Mouse (Mus musculus): ENCODE measurements around the gene Nup210l. TPM values are rescaled to one million over a fixed set of nuclear protein-coding genes. Genes with fewer than 3 reads are reported as not detected.
A peak's percentile ranks its signal among the peaks of the same experiment; 100 is the strongest.
"Not testable (repeated sequence)": the region's sequence is repeated elsewhere in the genome, so short reads cannot be mapped to it uniquely, and the experiment has no call there.

Nup210l gene
- total RNA-seq, 1 experiment from 2014 or later, result 0.37 TPM

GRCm38 (mm10) chr3:90224331-90224730 is 120.4 kb downstream of the Nup210l start:
- DNase-seq, result no peak

- no peak for DNase-seq
These were observed 127.1 kb downstream of the Nup210l start for GRCm38 (mm10) chr3:90231075-90231474.

GRCm38 (mm10) chr3:90231507-90232333 is 127.8 kb downstream of the Nup210l start, which contains the start of gene Jtb:
Gene Jtb (plus strand): TSS chr3:90231597.
- DNase-seq, result peak; percentile 96

- no peak for DNase-seq
These were observed 137.3 kb downstream of the Nup210l start for GRCm38 (mm10) chr3:90241251-90241650.

DNA sequence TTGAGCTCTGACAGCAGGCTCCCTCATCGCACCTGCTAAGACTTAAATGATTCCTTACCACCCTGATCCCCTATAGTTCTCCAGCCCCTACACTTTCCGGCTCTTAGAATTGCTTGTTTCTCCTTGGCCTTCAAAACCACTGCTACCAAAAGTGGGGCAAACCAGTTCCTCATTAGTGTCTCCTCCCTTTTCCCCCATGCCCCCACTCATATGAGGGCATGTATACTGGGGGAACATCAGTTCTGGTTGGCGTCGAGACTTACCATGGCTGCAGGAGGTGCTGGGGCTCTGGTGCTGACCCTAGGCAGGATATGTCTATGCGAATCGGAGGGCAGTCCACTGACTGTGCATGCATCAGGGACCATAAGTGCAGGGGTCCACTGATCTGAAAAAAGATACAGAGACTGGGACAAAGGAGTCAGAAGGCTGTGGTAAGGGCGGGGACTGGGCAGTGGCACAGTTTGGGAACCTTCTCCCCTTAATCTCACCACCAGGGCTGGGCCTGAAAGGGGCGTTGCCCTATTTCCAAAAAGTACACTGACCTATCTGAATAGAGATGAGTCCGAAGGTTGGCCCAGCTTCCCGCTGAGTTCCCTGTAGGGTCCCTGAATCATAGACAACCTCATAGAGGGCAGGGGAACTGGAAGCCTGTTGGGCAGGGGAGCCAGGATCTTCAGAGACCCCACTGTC is 137.9 kb downstream of the Nup210l start:
- no peak for DNase-seq

- peak; percentile 66 for DNase-seq
These were observed 139.2 kb downstream of the Nup210l start, which contains the start of gene Creb3l4 for GRCm38 (mm10) chr3:90242984-90243775. Gene Creb3l4 (minus strand): TSS chr3:90243512.

DNA sequence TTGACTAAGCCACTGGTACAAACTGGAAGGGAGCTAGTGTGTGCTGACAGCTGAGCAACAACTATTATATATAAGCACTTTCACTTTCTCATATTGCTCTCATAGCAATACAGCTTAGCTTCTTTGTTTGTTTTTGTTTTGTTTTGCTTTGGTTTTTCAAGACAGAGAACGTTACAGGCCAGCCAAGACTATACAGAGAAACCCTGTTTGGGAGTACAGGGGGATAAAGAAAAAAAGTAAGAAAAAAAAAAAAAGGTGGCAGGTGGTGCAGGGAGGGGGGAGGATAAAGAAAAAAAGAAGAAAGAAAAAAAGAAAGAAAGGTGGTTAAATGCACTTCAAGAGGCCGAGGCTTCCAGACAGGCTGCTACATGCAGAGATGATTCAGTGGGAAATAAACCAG is 141.5 kb downstream of the Nup210l start:
- DNase-seq, result no peak

GRCm38 (mm10) chr3:90247630-90247959 is 143.7 kb downstream of the Nup210l start:
- DNase-seq, result no peak

DNA sequence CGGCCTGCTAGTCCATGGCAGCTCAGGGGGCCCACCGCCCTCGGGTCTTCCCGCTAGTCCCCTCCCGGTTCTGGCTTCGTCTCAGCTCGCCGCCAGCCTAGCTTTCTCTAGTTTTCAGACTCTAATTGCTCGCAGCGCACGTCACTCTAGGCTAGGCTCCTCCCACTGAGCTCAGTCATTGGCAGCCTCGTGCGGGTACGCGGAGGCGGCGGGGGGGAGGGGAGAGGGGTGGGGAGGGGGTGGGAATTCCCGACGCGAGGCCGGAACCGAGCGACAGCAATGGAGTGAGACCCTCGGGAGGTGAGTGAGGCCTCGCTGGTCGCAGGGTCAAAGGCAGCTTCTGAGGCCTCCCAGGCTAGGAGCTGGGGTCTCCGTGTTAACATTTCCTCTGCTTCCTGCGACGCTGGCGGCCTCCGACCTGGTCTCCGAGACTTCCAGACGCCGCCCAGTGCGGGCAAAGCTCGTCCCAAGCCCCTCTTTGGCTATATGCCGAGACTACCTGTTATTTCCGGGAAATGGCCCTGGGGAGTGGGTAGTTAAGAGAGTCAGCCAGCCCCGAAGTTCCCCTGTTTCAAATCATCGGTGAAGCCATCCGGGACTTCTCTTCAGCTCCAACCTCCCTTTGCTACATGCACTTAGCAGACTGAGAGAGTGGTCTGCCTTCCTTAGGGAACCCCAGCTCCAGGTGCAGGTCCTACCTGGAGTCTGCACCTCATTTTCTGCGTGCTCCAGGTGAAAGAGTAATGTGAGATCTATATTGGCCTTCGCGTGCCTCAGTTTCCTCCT is 144.2 kb downstream of the Nup210l start, which contains the start of gene Slc39a1:
Gene Slc39a1, plus strand, starts transcription at position 213 of the 786 bp plus-strand sequence.
- DNase-seq, result peak; percentile 95

- DNase-seq, result peak; percentile 65
These were observed 144.8 kb downstream of the Nup210l start for GRCm38 (mm10) chr3:90248746-90249100.

DNA sequence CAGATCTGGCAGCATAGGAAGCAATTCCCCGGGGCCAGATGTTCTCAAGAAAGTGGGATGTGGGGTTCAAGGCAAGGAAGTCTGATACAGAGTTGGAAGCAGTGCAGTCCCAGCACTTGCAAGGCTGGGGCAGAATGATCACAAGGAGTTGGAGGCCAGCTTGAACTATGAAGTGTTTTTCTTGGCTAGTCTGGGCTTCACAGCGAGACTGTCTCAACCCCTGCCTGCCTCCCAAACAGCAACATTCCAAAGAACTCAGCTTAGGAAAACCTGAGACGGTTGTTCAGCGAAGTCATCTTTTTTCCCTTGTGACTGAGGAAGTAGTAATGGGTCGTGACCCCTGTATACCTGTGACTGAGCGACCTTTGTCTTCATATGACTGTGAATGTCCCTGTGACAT is 146.9 kb downstream of the Nup210l start:
- DNase-seq, result no peak

- DNase-seq, result not testable (repeated sequence)
These were observed 147.8 kb downstream of the Nup210l start for GRCm38 (mm10) chr3:90251731-90252226.

GRCm38 (mm10) chr3:90252659-90253058 is 148.7 kb downstream of the Nup210l start:
- DNase-seq, result peak; percentile 32

DNA sequence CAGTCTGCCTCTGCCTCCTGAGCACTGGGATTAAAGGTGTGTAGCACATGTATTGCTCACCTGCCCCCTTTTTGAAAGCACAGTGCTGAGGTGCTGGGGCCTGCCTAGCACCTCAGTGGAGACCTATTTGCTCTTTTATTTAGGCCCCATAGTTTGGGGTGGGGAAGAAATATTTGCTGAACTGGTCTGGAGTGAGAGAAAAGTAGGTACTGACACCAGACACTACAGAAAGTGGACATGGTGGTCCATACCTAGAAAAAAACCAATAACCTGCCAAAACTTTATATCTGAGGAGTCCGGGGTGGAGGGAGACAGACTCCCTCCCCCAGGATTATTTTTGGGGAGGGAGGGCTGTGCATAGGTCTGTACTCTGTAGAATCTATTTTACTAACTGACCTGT is 149.2 kb downstream of the Nup210l start:
- DNase-seq, result not testable (repeated sequence)

- peak; percentile 97 for DNase-seq
These were observed 149.9 kb downstream of the Nup210l start, which contains the start of gene Crtc2 for GRCm38 (mm10) chr3:90253653-90254418. Gene Crtc2 (plus strand): TSS chr3:90254163.

GRCm38 (mm10) chr3:90254419-90255193 is 150.7 kb downstream of the Nup210l start:
- DNase-seq, result peak; percentile 79

- no peak for DNase-seq
These were observed 151.2 kb downstream of the Nup210l start for GRCm38 (mm10) chr3:90255194-90255565.

DNA sequence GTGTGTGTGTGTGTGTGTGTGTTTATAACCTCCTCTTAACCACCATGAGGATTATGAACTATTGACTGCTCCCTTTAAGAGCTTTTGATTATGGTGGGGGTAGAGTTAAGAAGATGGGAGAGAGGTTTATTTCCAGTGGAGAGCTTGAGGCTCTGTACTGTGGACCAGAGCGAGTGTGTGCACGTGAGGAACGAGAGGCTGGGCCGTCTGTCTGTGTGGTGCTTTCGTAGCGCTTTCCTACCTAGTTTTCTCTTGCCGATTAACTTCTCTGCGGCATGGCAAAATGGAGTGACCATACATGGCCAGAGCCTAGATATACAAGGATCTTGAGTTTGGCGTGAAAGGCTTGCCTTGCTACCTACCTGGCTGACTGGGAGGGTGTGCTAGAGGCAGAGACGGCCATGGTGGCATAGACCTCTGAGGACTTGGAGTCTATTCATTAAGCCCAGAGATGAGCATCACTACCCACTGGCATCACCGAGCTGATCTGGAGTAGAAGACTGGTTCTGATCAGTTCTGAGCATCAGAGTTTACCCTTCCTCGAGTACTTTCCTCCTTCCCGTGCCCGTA is 151.9 kb downstream of the Nup210l start:
- DNase-seq, result no peak

GRCm38 (mm10) chr3:90256731-90257530 is 153.0 kb downstream of the Nup210l start:
- DNase-seq, result peak; percentile 36

All from adrenal gland, postnatal 14 days (tissue).